Mouse (Mus musculus) right cerebral cortex, postnatal 4 days (tissue): ENCODE results near the gene Phf12.

Experiments
- DNase-seq: peaks from one replicate; pipeline ENCODE4 v3.0.0-alpha.2; 2022

Gene Phf12

GRCm38 (mm10) chr11:78074666-78075065 is 92.1 kb downstream of the Phf12 start:
- DNase-seq, result no peak
